Mouse (Mus musculus) C2C12 (cell line): ENCODE results near the gene Gm4763. TPM values are rescaled to one million over a fixed set of nuclear protein-coding genes. Genes with fewer than 3 reads are reported as not detected.

Experiments
- H3K27me3 ChIP-seq: one replicate; pipeline ENCODE4 v1.6.1; 2011; ENCODE audit not compliant: control insufficient read depth, insufficient read depth, insufficient read length
- H3K36me3 ChIP-seq: one replicate; pipeline ENCODE4 v1.6.1; 2011; ENCODE audit not compliant: control insufficient read depth, insufficient read depth
- H3K4me3 ChIP-seq: one replicate; pipeline ENCODE4 v1.5.1; 2011; ENCODE audit warnings: mild to moderate bottlenecking, control low read depth; ENCODE audit not compliant: poor library complexity, insufficient read depth, severe bottlenecking
- H3K79me2 ChIP-seq: one replicate; pipeline ENCODE4 v1.6.1; 2011; ENCODE audit not compliant: control insufficient read depth, insufficient read depth
- H3K79me3 ChIP-seq: one replicate; pipeline ENCODE4 v1.6.1; 2011; ENCODE audit warnings: low read depth, control low read depth
- H3ac ChIP-seq: one replicate; pipeline ENCODE3; 2011; ENCODE audit warnings: low read depth; ENCODE audit not compliant: control insufficient read depth, insufficient read length
- CEBPB ChIP-seq: IDR thresholded peaks from one replicate; pipeline ENCODE4 v1.6.1; 2011; ENCODE audit warnings: low read depth, mild to moderate bottlenecking, control low read depth, moderate library complexity
- CTCF ChIP-seq: IDR thresholded peaks from one replicate; pipeline ENCODE4 v1.5.1; 2011; ENCODE audit not compliant: control insufficient read depth, insufficient read depth, insufficient read length
- FOSL1 ChIP-seq: IDR thresholded peaks from one replicate; pipeline ENCODE4 v1.8.0; 2011; ENCODE audit warnings: mild to moderate bottlenecking, low read length; ENCODE audit not compliant: poor library complexity, insufficient read depth, severe bottlenecking
- MAX ChIP-seq: IDR thresholded peaks from one replicate; pipeline ENCODE4 v1.6.1; 2011; ENCODE audit warnings: mild to moderate bottlenecking, control low read depth
- MYOD1 ChIP-seq: IDR thresholded peaks from one replicate; pipeline ENCODE4 v1.6.1; 2011; ENCODE audit warnings: low read depth; ENCODE audit not compliant: control insufficient read depth, insufficient read length
- MYOG ChIP-seq: IDR thresholded peaks from one replicate; pipeline ENCODE4 v1.6.1; 2011; ENCODE audit not compliant: control insufficient read depth, insufficient read length; ENCODE audit errors: extremely low read depth
- USF1 ChIP-seq: IDR thresholded peaks from one replicate; pipeline ENCODE4 v1.6.1; 2011; ENCODE audit warnings: low read depth, mild to moderate bottlenecking, control low read depth, moderate library complexity
- polyA plus RNA-seq: library from polyadenylated mRNA; unstranded; fragments of >200 nt; fragmentation: generic; extraction: Trizol; gene quantifications from one replicate; pipeline ENCODE4 v1.2.1, GENCODE M21; 2012; ENCODE audit warnings: missing spikeins

The Gm4763 gene
- polyA plus RNA-seq, 1 experiment = not detected

DNA sequence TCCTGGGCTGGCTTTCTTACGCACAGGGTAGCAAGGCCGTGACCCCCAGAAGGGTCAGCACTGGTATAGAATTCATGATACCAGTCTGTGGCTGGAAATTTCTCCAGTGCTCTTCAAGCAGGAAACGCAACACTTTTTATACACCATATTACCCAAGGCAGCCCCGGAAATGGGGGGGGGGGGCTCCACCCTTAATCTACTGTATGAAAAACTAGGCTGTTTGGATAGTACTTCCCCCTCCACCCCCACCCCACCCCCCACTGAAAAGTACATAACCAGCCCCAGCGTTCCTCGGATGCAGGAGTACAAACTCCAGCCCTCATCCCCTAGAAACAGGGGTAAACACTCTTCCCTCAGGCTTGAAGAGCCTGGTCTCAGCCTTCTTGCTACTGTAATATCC, 33.5 kb upstream of the Gm4763 start, which contains the start of gene Cd177:
Gene Cd177, minus strand, starts transcription at position 101 of the 400 bp plus-strand sequence.
- Histone ChIP-seq H3K79me2 (no peaks in the 10 kb centered on the region), H3K79me3 (no peaks in the 10 kb centered on the region), H3ac (no peak within 1 kb of the TSS), H3K36me3 (no peaks in the 10 kb centered on the region), H3K4me3 (no peak within 1 kb of the TSS), H3K27me3 (peaks cover 57% of the 10 kb centered on the region)
- no peak for TF ChIP-seq USF1
- TF ChIP-seq MYOG = no peak
- TF ChIP-seq MAX = no peak
- no peak for TF ChIP-seq CTCF
- TF ChIP-seq CEBPB = no peak
- no peak for TF ChIP-seq FOSL1
- TF ChIP-seq MYOD1 = no peak

DNA sequence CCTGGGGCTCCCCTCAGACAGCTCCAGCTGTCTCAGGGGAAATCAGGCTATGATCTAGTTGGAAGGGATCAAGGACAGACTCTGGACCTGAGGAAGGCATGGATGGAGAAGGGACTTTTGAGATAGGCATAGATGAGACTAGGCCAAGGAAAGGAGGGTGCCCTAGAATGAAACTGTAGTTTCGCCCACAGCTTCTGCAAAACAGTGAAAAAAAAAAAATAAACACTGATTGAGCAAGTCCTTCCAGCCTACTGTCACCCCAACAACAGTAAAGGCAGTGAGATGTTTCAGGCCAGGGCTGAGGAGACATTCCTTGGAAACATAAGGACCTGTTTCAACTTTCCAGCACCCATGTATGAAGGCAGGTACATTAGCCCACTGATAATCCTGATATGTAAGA, 31.8 kb upstream of the Gm4763 start:
- TF ChIP-seq MYOD1 (no peak), MAX (no peak), CTCF (no peak), MYOG (no peak), CEBPB (no peak), USF1 (no peak), FOSL1 (no peak)
- Histone ChIP-seq H3K27me3 (peaks cover 66% of the 10 kb centered on the region), H3K4me3 (no peak overlapping the region), H3ac (no peak overlapping the region), H3K79me2 (no peaks in the 10 kb centered on the region), H3K36me3 (no peaks in the 10 kb centered on the region), H3K79me3 (no peaks in the 10 kb centered on the region)

DNA sequence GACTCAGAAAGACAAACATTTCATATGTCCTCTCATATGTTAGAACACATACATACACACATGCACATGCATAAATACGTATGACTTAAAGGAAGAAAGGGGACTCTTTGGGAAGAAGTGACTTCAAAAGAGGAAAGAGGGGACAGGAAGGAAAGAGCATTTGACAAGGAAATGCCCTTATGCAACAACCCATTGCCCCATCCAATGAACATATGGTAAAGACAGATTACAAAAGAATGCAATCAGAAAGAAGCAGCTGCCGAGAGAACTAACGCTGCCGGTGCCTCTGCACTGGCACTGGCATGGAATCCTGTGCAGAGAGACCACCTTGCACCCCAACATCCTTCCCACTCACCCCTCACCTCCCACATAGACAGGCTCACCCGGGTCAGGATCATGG, 26.8 kb upstream of the Gm4763 start:
- Histone ChIP-seq H3K36me3 (no peaks in the 10 kb centered on the region), H3ac (no peak overlapping the region), H3K79me2 (no peaks in the 10 kb centered on the region), H3K4me3 (no peak overlapping the region), H3K79me3 (no peaks in the 10 kb centered on the region), H3K27me3 (peaks cover 75% of the 10 kb centered on the region)
- TF ChIP-seq USF1 (no peak), MYOD1 (no peak), MAX (no peak), CEBPB (no peak), CTCF (no peak), FOSL1 (no peak), MYOG (no peak)

DNA sequence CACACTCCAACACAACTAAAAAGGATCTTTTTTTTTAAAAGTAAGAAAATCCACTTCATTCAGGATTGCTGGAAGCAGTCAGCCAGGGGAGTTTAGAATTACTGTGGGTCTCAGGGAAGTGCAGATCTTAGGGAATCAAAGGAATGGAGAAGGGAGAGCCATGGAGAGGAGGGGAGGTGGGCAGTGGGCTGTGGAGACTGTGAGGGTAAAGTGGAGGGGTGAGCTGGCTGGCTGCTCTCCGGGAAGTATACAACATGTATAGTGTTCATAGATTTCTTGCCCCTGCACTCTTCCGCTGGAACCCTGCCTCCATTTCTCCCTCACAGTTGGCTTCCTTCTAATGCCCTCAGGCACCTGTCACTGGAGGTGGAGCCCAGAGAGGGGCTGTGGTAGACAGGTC, 24.9 kb upstream of the Gm4763 start:
- TF ChIP-seq USF1 (no peak), CTCF (no peak), CEBPB (no peak), MYOG (no peak), MAX (no peak), MYOD1 (no peak)

DNA sequence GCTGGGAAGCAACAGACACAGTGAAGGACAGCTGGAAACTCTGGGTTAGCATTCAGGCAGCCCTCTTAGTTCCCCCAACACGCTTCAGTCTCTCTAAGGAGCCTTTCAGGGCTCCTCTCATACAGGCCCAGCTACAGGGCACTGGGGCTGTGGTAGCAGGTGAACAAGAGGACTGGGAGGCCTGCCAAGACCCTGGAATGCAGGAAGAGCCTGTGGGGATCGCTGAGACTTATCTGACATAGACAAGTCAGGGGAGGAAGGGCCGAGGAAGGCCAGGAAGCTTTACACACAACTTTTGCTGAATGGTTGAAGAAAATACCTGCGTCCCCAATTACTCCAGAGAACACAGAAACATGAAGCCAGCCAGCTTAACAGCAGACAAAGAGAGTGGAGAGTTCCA, 24.0 kb upstream of the Gm4763 start:
- no peaks in the 10 kb centered on the region for H3K79me3 ChIP-seq
- peaks cover 72% of the 10 kb centered on the region for H3K27me3 ChIP-seq
- H3ac ChIP-seq = no peak overlapping the region
- TF ChIP-seq MAX (no peak), CEBPB (no peak), FOSL1 (no peak), MYOG (no peak), MYOD1 (no peak), USF1 (no peak), CTCF (no peak)
- H3K79me2 ChIP-seq = no peaks in the 10 kb centered on the region
- H3K36me3 ChIP-seq = no peaks in the 10 kb centered on the region
- no peak overlapping the region for H3K4me3 ChIP-seq

More for the DNA sequence above, 24.9 kb upstream of the Gm4763 start:
- no peak overlapping the region for H3K4me3 ChIP-seq
- no peaks in the 10 kb centered on the region for H3K79me2 ChIP-seq
- no peaks in the 10 kb centered on the region for H3K79me3 ChIP-seq
- no peak overlapping the region for H3ac ChIP-seq
- peaks cover 68% of the 10 kb centered on the region for H3K27me3 ChIP-seq
- no peaks in the 10 kb centered on the region for H3K36me3 ChIP-seq

DNA sequence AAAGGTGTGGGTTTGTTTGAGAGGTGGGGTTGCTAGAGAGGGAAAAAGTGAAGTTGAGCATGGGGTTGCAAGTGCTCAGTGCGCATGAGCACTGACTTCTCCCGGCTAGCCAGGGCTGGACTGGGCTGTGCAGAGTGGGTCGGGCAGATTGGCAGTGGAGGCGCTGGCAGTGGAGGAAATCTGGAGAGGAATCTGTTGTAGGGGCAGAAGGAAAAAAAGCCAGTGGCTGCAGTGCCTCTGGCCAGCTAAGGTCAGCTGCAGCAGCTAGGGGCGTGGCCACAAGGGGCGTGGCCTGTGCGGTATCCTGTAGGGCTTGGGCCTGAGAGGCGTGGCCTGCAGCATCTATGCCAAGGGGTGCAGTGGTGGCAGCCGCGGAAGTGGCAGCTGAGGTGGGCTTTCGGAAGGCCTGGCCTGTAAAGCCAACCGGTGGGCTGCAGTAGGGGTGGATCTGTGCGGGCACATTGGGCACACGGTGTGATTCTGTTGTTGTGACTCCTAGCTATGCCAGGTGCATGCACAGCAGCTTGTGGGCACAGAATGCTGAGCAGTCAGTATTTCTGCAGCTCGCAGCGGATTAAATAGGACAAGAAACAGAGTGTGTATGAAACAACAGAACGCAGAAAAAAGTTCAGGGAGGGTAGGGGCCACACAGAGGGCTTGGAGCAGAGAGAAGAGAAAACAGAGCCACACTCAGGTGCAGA, 9.4 kb upstream of the Gm4763 start:
- no peak for TF ChIP-seq MAX
- TF ChIP-seq FOSL1 = no peak
- no peak for TF ChIP-seq MYOD1
- no peak for TF ChIP-seq CTCF
- TF ChIP-seq USF1 = no peak
- no peak for TF ChIP-seq MYOG
- Histone ChIP-seq H3K36me3 (no peaks in the 10 kb centered on the region), H3ac (no peak overlapping the region), H3K79me3 (no peaks in the 10 kb centered on the region), H3K27me3 (peaks cover 32% of the 10 kb centered on the region), H3K79me2 (no peaks in the 10 kb centered on the region), H3K4me3 (no peak overlapping the region)
